Mouse (Mus musculus): Measurements from ENCODE around the gene Spesp1.

DNA sequence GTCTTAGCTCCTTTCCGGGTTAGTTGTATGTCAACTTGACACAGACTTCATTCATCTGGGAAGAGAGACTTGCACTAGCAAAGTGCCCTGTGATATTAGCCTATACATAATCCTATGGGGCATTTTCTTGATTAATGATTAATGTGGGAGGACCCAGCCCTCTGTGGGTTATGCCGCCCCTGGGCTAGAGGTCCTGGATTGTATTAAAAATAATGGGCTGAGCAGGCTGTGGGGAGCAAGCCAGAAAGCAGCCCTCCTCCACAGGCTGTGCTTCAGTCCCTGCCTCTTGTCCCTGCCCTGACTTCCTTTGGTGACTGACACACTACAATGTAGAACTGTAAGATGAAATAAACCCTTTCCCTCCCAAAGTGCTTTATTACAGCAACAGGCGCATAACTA lies 37.4 kb downstream of the Spesp1 start:
- TF ChIP-seq CTCF (IDR thresholded peaks at IDR 0.05; ENCODE audit: extremely low read depth, insufficient read length, insufficient replicate concordance, low read depth, low read length) (no peak), POLR2A (IDR thresholded peaks at IDR 0.05; ENCODE audit: low read depth, low read length) (no peak)
